Mouse (Mus musculus) lung, postnatal 0 days (tissue): ENCODE results near the gene Capn5.

Experiments used
- CTCF ChIP-seq: IDR thresholded peaks from 2 replicates; pipeline ENCODE4 v1.5.1; 2016; ENCODE audit warnings: antibody characterized with exemption, mild to moderate bottlenecking
- EP300 ChIP-seq: IDR thresholded peaks from 2 replicates; pipeline ENCODE4 v1.6.1; 2016; ENCODE audit warnings: antibody characterized with exemption, mild to moderate bottlenecking, control low read depth

- no peak for TF ChIP-seq EP300
- no peak for TF ChIP-seq CTCF
These were observed 68.3 kb downstream of the Capn5 start for GRCm38 (mm10) chr7:98109771-98110170.
